Mouse (Mus musculus) liver, embryonic 14.5 days (tissue): ENCODE measurements around the gene Lpcat3. TPM values are rescaled to one million over a fixed set of nuclear protein-coding genes. Genes with fewer than 3 reads are reported as not detected.

Experiments
- ATAC-seq: fragments of 200-750 bp; cut with Nextera tagmentation; 2 replicates; pipeline ENCODE4 v1.8.0; 2017; ENCODE audit warnings: moderate number of reproducible peaks, mild to moderate bottlenecking, moderate library complexity; ENCODE audit not compliant: insufficient read depth
- DNase-seq, 3 experiments: peaks; one replicate each; pipeline ENCODE4 v3.0.0-alpha.2; 2012 to 2013; ENCODE audit warnings: low read depth in 3 of 3, low spot score in 3 of 3
- H3K27ac ChIP-seq: fragments of 300-500 bp; sonication (generic); 2 replicates; pipeline ENCODE4 v1.5.1; 2014; ENCODE audit warnings: moderate library complexity, mild to moderate bottlenecking, control low read depth, inconsistent platforms
- H3K27me3 ChIP-seq: fragments of 300-500 bp; sonication (generic); 2 replicates; pipeline ENCODE4 v1.6.1; 2014; ENCODE audit warnings: mild to moderate bottlenecking, low read length, moderate library complexity; ENCODE audit not compliant: control insufficient read depth, insufficient read depth
- H3K36me3 ChIP-seq: fragments of 300-500 bp; sonication (generic); replicated peaks from 2 replicates; pipeline ENCODE4 v1.6.1; 2014; ENCODE audit warnings: low read depth; ENCODE audit not compliant: control insufficient read depth, insufficient read depth
- H3K4me1 ChIP-seq, 2 experiments: fragments of 200-500 bp in 1 of 2; fragments of 300-500 bp in 1 of 2; sonication (generic) in 1 of 2; replicated peaks; 2 replicates each; pipeline ENCODE4 v1.6.1; 2012 to 2014; ENCODE audit warnings: antibody characterized with exemption in 1 of 2, inconsistent platforms in 1 of 2, low read length in 1 of 2; ENCODE audit not compliant: control insufficient read depth in 2 of 2, insufficient read depth in 2 of 2
- H3K4me2 ChIP-seq: fragments of 300-500 bp; sonication (generic); 2 replicates; pipeline ENCODE4 v1.6.1; 2014; ENCODE audit warnings: low read depth, mild to moderate bottlenecking, control low read depth, moderate library complexity
- H3K4me3 ChIP-seq, 2 experiments: fragments of 200-500 bp in 1 of 2; fragments of 300-500 bp in 1 of 2; sonication (generic) in 1 of 2; 2 replicates each; pipeline ENCODE4 v1.5.1; 2012 to 2014; ENCODE audit warnings: low read depth in 2 of 2, low read length in 2 of 2, mild to moderate bottlenecking in 2 of 2, control low read depth in 1 of 2, inconsistent platforms in 1 of 2, moderate library complexity in 1 of 2; ENCODE audit not compliant: insufficient read depth in 1 of 2
- H3K9ac ChIP-seq: fragments of 300-500 bp; sonication (generic); replicated peaks from 2 replicates; pipeline ENCODE4 v1.6.1; 2014; ENCODE audit warnings: mild to moderate bottlenecking, control low read depth, moderate library complexity
- H3K9me3 ChIP-seq: fragments of 300-500 bp; sonication (generic); 2 replicates; pipeline ENCODE4 v1.6.1; 2016; ENCODE audit warnings: low read length, mixed read lengths; ENCODE audit not compliant: control insufficient read depth
- CTCF ChIP-seq: IDR thresholded peaks from 2 replicates; pipeline ENCODE4 v1.5.1; 2016; ENCODE audit warnings: antibody characterized with exemption, low read depth, control low read depth
- EP300 ChIP-seq: IDR thresholded peaks from 2 replicates; pipeline ENCODE4 v1.6.1; 2016; ENCODE audit warnings: antibody characterized with exemption, low read depth
- WGBS: fragments of 180-500 bp; shearing (Covaris S2); extraction: QIAGEN DNeasy Blood & Tissue Kit; methylation state at CpG from one replicate; pipeline ENCODE4 v1.1.7; 2014; ENCODE audit not compliant: insufficient replicate concordance; 5-methylcytosine and 5-hydroxymethylcytosine counted together
- polyA plus RNA-seq, 2 experiments: library from polyadenylated mRNA; depleted of rRNA in 1 of 2; stranded (reverse) in 1 of 2; unstranded in 1 of 2; fragments of >200 nt; fragmentation: Nextera tagmentation in 1 of 2; extraction: Ambion mirVana in 1 of 2; gene quantifications; 2 replicates each; pipeline versions ENCODE4 v1.2.1 to v1.2.3; 2012 to 2014

Gene Lpcat3
- polyA plus RNA-seq, 2 experiments: 61.4 to 64.2 TPM

DNA sequence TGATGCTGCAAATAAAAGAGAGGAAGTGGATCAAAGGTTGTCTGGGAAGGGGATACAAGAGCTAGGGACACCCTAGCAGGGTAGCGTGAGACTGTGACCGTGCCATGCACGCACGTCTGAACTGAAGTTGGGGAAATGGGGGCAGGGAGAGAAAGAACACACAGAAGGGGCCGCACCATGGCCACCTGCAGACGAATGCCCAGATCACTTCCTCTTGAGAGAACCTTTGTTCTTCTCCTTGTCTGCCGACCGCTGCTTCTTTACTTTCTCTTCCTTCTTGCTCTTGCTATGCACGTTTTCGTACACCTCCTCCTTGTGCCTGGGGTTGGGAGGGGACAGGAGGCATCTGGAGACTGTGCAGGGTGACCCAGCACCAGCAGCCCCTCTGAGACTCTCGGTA lies 58.1 kb downstream of the Lpcat3 start:
- Histone ChIP-seq H3K9ac (no peak overlapping the region), H3K27me3 (no peaks in the 10 kb centered on the region), H3K27ac (peak overlapping the region; percentile 15; the same call in 1 of the 2 replicates), H3K4me1 (peaks cover 21 to 22% of the 10 kb centered on the region in 2 experiments), H3K4me2 (no peak overlapping the region), H3K36me3 (peaks cover 8% of the 10 kb centered on the region), H3K9me3 (no peaks in the 10 kb centered on the region), H3K4me3 (no peak overlapping the region)
- 68% methylated on average over 11 of the region's 11 CpGs for WGBS
- DNase-seq (no peak), ATAC-seq (no peak)
- no peak for TF ChIP-seq EP300
- TF ChIP-seq CTCF: no peak

DNA sequence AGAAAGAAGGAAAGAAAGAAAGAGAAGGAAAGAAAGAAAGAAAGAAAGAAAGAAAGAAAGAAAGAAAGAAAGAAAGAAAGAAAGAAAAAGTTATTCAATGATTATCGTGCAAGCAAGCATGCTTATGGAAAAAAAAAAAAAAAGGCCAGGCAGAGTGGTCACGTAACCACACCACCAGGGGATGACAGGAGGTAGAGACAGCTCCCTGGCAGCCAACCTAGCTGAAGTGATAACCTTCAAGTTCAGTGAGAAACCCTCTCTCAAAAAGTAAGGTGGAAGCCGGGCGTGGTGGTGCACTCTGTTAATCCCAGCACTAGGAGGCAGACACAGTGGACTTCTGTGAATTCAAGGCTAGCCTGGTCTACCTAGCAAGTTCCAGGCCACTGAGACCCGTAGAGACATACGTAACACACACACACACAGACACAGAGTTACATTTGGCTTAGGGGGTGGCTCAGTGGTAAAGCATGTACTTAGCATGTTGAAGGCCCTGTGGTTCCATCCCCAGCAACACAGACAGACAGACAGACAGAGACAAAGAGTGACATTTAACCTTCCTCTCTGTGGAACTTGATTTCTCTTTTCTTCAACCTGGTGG lies 60.1 kb downstream of the Lpcat3 start:
- H3K36me3 ChIP-seq: no peaks in the 10 kb centered on the region; the same call in 1 of the 2 replicates
- H3K4me2 ChIP-seq: no peak overlapping the region
- H3K27me3 ChIP-seq: no peaks in the 10 kb centered on the region
- no peak for DNase-seq
- no peak overlapping the region for H3K4me3 ChIP-seq
- 52% methylated on average over 6 of the region's 6 CpGs for WGBS
- no peaks in the 10 kb centered on the region for H3K9me3 ChIP-seq
- H3K4me1 ChIP-seq: peaks cover 21 to 22% of the 10 kb centered on the region in 2 experiments
- no peak overlapping the region for H3K27ac ChIP-seq
- peak overlapping the region; percentile 23 for H3K9ac ChIP-seq
- TF ChIP-seq CTCF (peak; percentile 17; the same call in 1 of the 2 replicates), EP300 (no peak)
- ATAC-seq: no peak

DNA sequence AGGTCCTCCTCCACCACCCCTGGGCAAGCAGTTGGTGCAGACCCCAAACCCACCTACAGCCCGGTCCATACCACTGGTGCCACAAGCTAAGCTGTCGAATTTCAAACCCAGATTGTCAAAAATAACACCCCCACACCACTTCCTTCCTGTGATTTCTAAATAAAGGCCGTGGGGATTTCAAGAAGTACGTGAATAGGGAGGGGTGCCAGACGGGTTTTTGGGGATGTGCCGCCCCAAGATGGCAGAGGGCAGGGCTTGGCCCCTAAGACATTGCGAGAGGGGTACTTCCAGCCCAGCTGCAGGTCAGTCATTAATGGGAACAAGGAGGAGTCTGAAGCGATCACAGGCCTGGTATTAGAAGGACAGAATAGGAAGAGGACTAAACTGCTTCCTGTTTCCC lies 60.7 kb downstream of the Lpcat3 start:
- WGBS: 43% methylated on average over 8 of the region's 8 CpGs

DNA sequence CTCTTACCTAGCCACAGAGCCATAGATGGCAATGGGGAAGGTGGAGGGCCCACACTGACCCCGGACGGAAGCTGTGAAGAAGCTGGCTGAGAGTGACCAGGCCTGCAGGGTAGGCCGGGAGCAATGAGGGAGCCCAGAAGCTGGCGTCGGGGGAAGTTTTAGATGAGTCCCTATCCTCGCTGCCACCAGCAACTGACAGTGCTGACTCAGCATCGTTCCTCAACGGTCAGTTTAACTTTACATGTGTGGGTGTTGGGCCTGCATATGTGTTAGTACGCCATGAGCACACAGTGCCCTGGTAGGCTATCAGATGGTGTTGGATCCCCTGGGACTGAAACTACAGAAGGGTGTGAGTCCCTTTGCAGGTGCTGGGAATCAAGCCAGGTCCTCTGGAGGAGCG lies 61.6 kb downstream of the Lpcat3 start:
- no peaks in the 10 kb centered on the region for H3K27me3 ChIP-seq
- H3K9ac ChIP-seq: no peak overlapping the region
- no peak for TF ChIP-seq EP300
- no peak for TF ChIP-seq CTCF
- WGBS: 56% methylated on average over 10 of the region's 10 CpGs
- ATAC-seq (no peak), DNase-seq (no peak)
- peaks cover 12 to 16% of the 10 kb centered on the region in 2 experiments for H3K4me1 ChIP-seq
- H3K27ac ChIP-seq: no peak overlapping the region
- H3K4me2 ChIP-seq: no peak overlapping the region
- H3K36me3 ChIP-seq: no peaks in the 10 kb centered on the region; the same call in 1 of the 2 replicates
- no peak overlapping the region for H3K4me3 ChIP-seq
- no peaks in the 10 kb centered on the region for H3K9me3 ChIP-seq

More for the DNA sequence above, 60.7 kb downstream of the Lpcat3 start:
- no peak overlapping the region for H3K4me3 ChIP-seq
- no peak overlapping the region for H3K9ac ChIP-seq
- H3K36me3 ChIP-seq: no peaks in the 10 kb centered on the region; the same call in 1 of the 2 replicates
- TF ChIP-seq EP300 (no peak), CTCF (no peak)
- H3K27ac ChIP-seq: no peak overlapping the region
- no peak for DNase-seq
- no peak for ATAC-seq
- no peaks in the 10 kb centered on the region for H3K27me3 ChIP-seq
- H3K4me1 ChIP-seq: peaks cover 21 to 22% of the 10 kb centered on the region in 2 experiments
- H3K9me3 ChIP-seq: no peaks in the 10 kb centered on the region
- no peak overlapping the region for H3K4me2 ChIP-seq

DNA sequence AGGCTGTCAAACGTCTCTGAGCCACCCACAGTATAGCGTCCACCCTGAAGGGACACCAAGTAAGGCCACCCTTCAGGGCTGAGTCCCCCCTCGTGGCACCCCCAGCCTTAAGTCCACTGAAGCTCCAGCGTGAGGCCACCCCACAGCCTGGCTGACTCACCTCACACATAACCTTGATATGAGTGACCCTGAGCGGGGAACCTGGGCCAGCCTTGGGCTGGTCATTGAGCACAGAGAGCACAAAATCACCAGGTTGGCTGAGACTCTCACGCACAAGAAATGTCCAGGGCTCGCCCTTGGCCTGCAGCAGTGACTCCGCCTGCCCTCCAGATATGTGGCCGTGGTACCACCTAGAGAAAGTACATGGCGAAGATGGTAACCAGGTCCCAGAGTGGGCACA lies 65.8 kb downstream of the Lpcat3 start:
- H3K4me2 ChIP-seq: no peak overlapping the region
- 74% methylated on average over 10 of the region's 10 CpGs for WGBS
- H3K27me3 ChIP-seq: no peaks in the 10 kb centered on the region
- TF ChIP-seq EP300 (no peak), CTCF (no peak)
- no peak overlapping the region for H3K9ac ChIP-seq
- no peak for ATAC-seq
- no peak overlapping the region for H3K27ac ChIP-seq
- no peaks in the 10 kb centered on the region for H3K9me3 ChIP-seq
- H3K4me3 ChIP-seq: no peak overlapping the region
- no peaks in the 10 kb centered on the region; the same call in 1 of the 2 replicates for H3K36me3 ChIP-seq
- no peak for DNase-seq
- peaks cover 3 to 13% of the 10 kb centered on the region in 2 experiments; a peak in 3 of 4 replicates for H3K4me1 ChIP-seq
